Mouse (Mus musculus): ENCODE results near the gene Slc4a1ap. TPM values are rescaled to one million over a fixed set of nuclear protein-coding genes. Genes with fewer than 3 reads are reported as not detected.
"Not testable (repeated sequence)": the region's sequence is repeated elsewhere in the genome, so short reads cannot be mapped to it uniquely, and the experiment has no call there.

The Slc4a1ap gene
- polyA plus RNA-seq, 1 experiment = 48.9 TPM

DNA sequence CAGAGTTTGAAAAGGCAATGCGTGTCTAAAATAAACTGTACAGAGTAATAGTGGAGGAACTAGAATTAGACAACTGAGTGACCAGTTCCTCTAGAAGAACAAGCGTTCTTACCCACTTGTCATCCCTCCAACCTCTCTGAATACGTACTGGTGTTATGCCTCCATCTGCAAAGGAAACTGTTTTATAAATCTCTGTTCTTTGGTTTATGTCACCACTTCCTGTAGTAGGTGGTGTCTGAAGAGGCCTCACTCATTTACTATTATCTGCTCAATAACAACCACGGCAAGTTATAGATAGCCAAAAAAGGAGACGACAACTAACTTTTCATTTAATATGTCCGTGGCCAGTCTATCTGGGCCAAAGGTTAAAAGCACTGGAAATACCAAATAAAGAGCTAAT is 6.2 kb upstream of the Slc4a1ap start:
- TF ChIP-seq POLR2A (IDR thresholded peaks at IDR 0.05; ENCODE audit: low read depth, low read length) (no peak), CTCF (IDR thresholded peaks at IDR 0.05; ENCODE audit: borderline replicate concordance, insufficient read depth, low read length) (no peak)
- H3K27ac ChIP-seq (ENCODE audit: insufficient read depth, low read length) = no peak overlapping the region

DNA sequence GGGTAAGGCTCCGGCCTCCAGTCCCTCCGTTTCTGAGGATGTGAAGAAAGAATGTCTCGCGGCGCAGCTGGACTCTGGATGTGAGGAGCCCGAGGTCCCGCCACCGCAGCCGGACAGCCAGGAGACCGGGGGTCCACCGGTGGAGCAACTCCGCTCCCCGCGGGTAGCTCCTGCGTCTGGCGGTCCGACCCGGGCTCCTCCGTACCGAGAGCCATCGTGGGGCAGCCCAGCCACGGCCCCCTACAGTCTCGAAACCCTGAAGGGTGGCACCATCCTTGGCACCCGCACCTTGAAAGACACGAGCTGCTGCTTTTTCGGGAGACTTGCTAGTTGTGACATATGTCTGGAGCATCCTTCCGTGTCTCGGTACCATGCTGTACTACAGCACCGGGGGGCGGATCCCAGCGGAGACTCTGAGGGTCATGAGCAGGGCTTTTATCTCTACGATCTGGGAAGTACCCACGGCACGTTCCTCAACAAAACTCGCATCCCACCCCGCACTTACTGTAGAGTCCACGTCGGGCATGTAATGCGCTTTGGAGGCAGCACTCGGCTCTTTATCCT is 404 bp downstream of the Slc4a1ap start:
- Histone ChIP-seq H3K4me1 (ENCODE audit: control insufficient read depth, insufficient read depth, low read length) (peaks cover 6% of the 10 kb centered on the region; the same call in 1 of the 2 replicates), H3K4me3 (ENCODE audit: insufficient read depth, low read length) (peak overlapping the region; percentile 90), H3K27ac (ENCODE audit: insufficient read depth, low read length) (no peak overlapping the region)
- no peak for TF ChIP-seq CTCF (IDR thresholded peaks at IDR 0.05; ENCODE audit: borderline replicate concordance, insufficient read depth, low read length)
- no peak for TF ChIP-seq POLR2A (IDR thresholded peaks at IDR 0.05; ENCODE audit: low read depth, low read length)

More for the DNA sequence above, 6.2 kb upstream of the Slc4a1ap start:
- Histone ChIP-seq H3K4me3 (ENCODE audit: insufficient read depth, low read length) (no peak overlapping the region), H3K4me1 (ENCODE audit: control insufficient read depth, insufficient read depth, low read length) (peaks cover under 1% of the 10 kb centered on the region; the same call in 1 of the 2 replicates)

GRCm38 (mm10) chr5:31527707-31528106 is 912 bp downstream of the Slc4a1ap start, which contains the start of gene Supt7l:
Gene Supt7l, minus strand, starts transcription at chr5:31527807.
- peak within 1 kb of the TSS; percentile 90 for H3K4me3 ChIP-seq (ENCODE audit: insufficient read depth, low read length)
- H3K27ac ChIP-seq (ENCODE audit: insufficient read depth, low read length) = 0 out of 2 replicates have a peak within 1 kb of the TSS, but pooled peaks have one; percentile 27
- not testable (repeated sequence) for H3K4me1 ChIP-seq (ENCODE audit: control insufficient read depth, insufficient read depth, low read length)

DNA sequence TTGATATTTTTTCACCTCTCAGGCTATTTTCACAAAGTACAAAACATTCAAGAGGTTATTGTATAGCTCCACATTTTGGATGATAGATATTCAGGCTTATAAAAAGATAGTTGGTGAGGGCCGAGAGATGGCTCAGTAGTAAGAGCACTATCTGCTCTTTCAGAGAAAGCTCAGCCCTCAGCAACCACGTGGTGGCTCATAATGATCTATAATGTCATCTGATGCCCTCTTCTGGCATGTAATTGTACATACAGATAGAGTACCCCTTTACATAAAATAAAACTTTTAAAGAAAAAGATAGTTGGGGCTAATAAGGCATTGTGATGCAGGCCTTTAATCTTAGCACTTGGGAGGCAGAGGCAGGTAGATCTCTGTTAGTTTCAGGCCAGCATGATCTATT is 1.8 kb downstream of the Slc4a1ap start:
- TF ChIP-seq CTCF (IDR thresholded peaks at IDR 0.05; ENCODE audit: borderline replicate concordance, insufficient read depth, low read length) = no peak
- TF ChIP-seq POLR2A (IDR thresholded peaks at IDR 0.05; ENCODE audit: low read depth, low read length) = no peak
- Histone ChIP-seq H3K4me3 (ENCODE audit: insufficient read depth, low read length) (no peak overlapping the region), H3K4me1 (ENCODE audit: control insufficient read depth, insufficient read depth, low read length) (peaks cover 6% of the 10 kb centered on the region; the same call in 1 of the 2 replicates)

DNA sequence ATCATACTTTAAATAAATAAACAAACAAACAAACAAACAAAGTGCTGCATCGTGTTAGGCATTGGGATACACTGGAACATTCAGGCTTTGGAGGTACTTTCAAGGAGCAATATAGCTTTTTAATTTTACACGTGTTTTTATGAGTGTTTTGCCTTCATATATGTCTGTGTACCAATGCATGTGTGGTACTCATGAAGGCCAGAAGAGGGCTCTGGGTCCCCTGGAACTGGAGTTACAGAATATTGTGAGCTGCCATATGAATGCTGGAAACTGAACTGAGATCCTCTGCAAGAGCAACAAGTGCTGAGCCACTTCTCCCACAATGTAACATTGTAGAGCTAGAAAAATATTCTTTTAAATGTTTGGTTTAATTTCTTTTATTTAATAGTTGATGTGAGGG is 8.4 kb downstream of the Slc4a1ap start:
- H3K4me1 ChIP-seq (ENCODE audit: control insufficient read depth, insufficient read depth, low read length) = no peaks in the 10 kb centered on the region

More for the DNA sequence above, 1.8 kb downstream of the Slc4a1ap start:
- H3K27ac ChIP-seq (ENCODE audit: insufficient read depth, low read length) = no peak overlapping the region

DNA sequence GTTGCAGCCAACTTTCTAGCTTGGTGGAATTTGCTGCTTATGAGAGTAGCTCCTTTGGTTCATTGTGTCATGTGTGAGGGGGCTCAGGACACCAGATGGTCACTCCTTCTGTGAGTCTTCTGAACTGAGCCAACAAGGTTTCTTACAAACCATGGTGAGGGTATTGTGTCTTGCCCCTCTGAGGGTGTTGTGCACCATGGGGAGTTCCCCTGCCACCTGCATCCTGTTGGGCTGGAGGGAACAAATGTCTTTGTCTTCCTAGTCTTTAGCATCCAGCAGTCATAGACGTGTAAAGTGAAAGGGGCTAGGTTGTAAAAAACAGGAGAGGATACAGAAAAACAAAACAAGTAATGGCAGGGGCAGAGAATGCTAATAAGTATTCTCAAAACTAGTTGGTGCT is 32.6 kb downstream of the Slc4a1ap start:
- Histone ChIP-seq H3K27ac (ENCODE audit: insufficient read depth, low read length) (no peak overlapping the region), H3K4me1 (ENCODE audit: control insufficient read depth, insufficient read depth, low read length) (peaks cover 15% of the 10 kb centered on the region), H3K4me3 (ENCODE audit: insufficient read depth, low read length) (no peak overlapping the region)
- no peak for TF ChIP-seq POLR2A (IDR thresholded peaks at IDR 0.05; ENCODE audit: low read depth, low read length)
- TF ChIP-seq CTCF (IDR thresholded peaks at IDR 0.05; ENCODE audit: borderline replicate concordance, insufficient read depth, low read length) = no peak

More for the DNA sequence above, 8.4 kb downstream of the Slc4a1ap start:
- TF ChIP-seq CTCF (IDR thresholded peaks at IDR 0.05; ENCODE audit: borderline replicate concordance, insufficient read depth, low read length) (no peak), POLR2A (IDR thresholded peaks at IDR 0.05; ENCODE audit: low read depth, low read length) (no peak)
- no peak overlapping the region for H3K4me3 ChIP-seq (ENCODE audit: insufficient read depth, low read length)
- no peak overlapping the region for H3K27ac ChIP-seq (ENCODE audit: insufficient read depth, low read length)

- TF ChIP-seq POLR2A (IDR thresholded peaks at IDR 0.05; ENCODE audit: low read depth, low read length) = no peak
- TF ChIP-seq CTCF (IDR thresholded peaks at IDR 0.05; ENCODE audit: borderline replicate concordance, insufficient read depth, low read length) = no peak
- Histone ChIP-seq H3K27ac (ENCODE audit: insufficient read depth, low read length) (no peak overlapping the region), H3K4me3 (ENCODE audit: insufficient read depth, low read length) (no peak overlapping the region), H3K4me1 (ENCODE audit: control insufficient read depth, insufficient read depth, low read length) (peaks cover 15% of the 10 kb centered on the region)
Measured at GRCm38 (mm10) chr5:31560352-31560751, 33.6 kb downstream of the Slc4a1ap start.

DNA sequence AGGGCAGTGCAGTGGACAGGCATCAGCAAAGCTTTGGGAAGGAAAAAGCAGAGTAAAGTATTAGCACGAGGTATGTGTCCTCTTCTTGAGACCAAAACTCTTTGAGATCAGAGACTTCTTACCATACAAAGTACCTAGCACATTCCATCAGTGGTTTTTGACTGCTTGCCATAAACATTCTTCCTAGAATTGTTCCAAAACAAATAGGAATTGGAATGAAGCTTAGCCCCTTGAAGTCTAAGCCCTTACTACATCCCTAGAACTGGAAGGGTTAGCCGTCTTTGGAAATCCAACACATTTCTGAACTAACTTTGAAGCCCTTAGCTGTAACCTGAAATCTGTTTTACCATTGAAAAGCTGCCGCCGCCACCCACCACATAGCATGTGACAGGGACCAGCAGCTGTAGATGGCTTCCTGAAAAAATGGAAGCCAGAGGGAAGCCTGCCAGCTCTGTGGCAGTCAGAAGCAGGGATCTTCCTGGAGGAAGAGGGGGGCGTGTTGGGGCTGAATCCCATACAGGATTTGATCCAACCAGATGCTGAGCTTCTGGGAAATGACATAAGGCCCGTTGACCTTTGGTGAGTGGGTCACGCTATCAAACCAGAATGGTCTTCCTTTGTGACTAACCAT is 35.4 kb downstream of the Slc4a1ap start:
- no peak overlapping the region for H3K4me3 ChIP-seq (ENCODE audit: insufficient read depth, low read length)
- peak overlapping the region; percentile 88 for H3K27ac ChIP-seq (ENCODE audit: insufficient read depth, low read length)
- no peak for TF ChIP-seq POLR2A (IDR thresholded peaks at IDR 0.05; ENCODE audit: low read depth, low read length)
- TF ChIP-seq CTCF (IDR thresholded peaks at IDR 0.05; ENCODE audit: borderline replicate concordance, insufficient read depth, low read length) = no peak
- H3K4me1 ChIP-seq (ENCODE audit: control insufficient read depth, insufficient read depth, low read length) = peaks cover 15% of the 10 kb centered on the region

DNA sequence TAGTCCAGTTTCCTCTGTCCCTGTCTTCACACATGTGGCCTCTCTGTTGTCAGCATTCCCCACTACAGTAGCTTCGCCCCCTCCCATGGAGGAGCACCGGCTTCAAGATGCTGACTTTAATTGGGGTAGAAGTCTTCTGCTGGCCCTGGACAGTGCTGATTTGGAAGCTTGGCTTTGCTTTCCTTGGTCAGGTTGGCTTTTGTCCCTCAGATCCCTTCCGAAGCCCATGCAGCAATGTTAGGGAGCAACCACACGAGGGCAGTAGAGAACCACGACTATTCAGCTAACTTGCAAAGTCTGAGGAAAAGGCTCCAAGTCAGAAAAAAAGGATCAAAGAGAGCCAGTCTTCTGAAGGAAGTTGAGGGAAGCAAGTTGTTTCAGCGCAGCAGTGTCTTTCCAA is 36.7 kb downstream of the Slc4a1ap start:
- Histone ChIP-seq H3K27ac (ENCODE audit: insufficient read depth, low read length) (peak overlapping the region; percentile 45), H3K4me3 (ENCODE audit: insufficient read depth, low read length) (no peak overlapping the region), H3K4me1 (ENCODE audit: control insufficient read depth, insufficient read depth, low read length) (peaks cover 17% of the 10 kb centered on the region)
- TF ChIP-seq CTCF (IDR thresholded peaks at IDR 0.05; ENCODE audit: borderline replicate concordance, insufficient read depth, low read length) = peak; percentile 69; the same call in 1 of the 2 replicates
- no peak for TF ChIP-seq POLR2A (IDR thresholded peaks at IDR 0.05; ENCODE audit: low read depth, low read length)

- Histone ChIP-seq H3K4me1 (ENCODE audit: control insufficient read depth, insufficient read depth, low read length) (peaks cover 17% of the 10 kb centered on the region), H3K27ac (ENCODE audit: insufficient read depth, low read length) (peak overlapping the region; percentile 45), H3K4me3 (ENCODE audit: insufficient read depth, low read length) (no peak overlapping the region)
- TF ChIP-seq POLR2A (IDR thresholded peaks at IDR 0.05; ENCODE audit: low read depth, low read length) (no peak), CTCF (IDR thresholded peaks at IDR 0.05; ENCODE audit: borderline replicate concordance, insufficient read depth, low read length) (no peak)
Measured at GRCm38 (mm10) chr5:31563905-31564304, 37.1 kb downstream of the Slc4a1ap start.

Measured in embryonic fibroblast, embryonic 13.5 days (primary cell).